Mouse (Mus musculus) myocyte (in vitro differentiated cells): ENCODE results near the gene Pvalb.

Experiments used
- MAX ChIP-seq: IDR thresholded peaks from one replicate; pipeline ENCODE4 v1.6.1; 2011; ENCODE audit warnings: low read depth, mild to moderate bottlenecking, control low read depth
- POLR2A ChIP-seq: IDR thresholded peaks from one replicate; pipeline ENCODE4 v1.6.1; 2011; ENCODE audit warnings: low read depth, mild to moderate bottlenecking, control low read depth, moderate library complexity; ENCODE audit not compliant: insufficient read length

DNA sequence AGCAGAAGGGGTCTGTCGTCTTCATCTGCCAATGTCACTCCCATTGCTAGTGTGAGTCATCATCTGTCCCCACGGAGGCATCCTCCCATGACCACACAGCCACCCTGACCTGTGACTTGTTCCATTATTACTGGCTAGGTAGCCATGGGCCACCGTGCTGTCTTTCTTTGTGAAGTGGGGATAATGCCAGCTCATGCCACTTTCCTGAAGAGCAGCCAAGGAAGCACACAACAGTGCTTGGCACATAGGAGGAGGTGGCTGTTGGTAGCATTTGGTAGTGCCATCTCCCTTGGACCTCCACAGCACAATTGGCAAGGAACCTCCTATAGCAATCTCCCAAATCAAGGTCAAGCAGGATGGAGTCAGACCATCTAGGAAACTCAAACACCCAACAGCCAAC is 11.9 kb downstream of the Pvalb start:
- TF ChIP-seq POLR2A (no peak), MAX (no peak)
